Mouse (Mus musculus) forebrain, embryonic 15.5 days (tissue): ENCODE results near the gene Grip1. TPM values are rescaled to one million over a fixed set of nuclear protein-coding genes. Genes with fewer than 3 reads are reported as not detected.

Experiments
- ATAC-seq: fragments of 200-750 bp; cut with Nextera tagmentation; replicated peaks from 2 replicates; pipeline ENCODE4 v1.8.0; 2017; ENCODE audit warnings: mild to moderate bottlenecking, moderate TSS enrichment, moderate library complexity
- H3K27ac ChIP-seq: fragments of 300-500 bp; sonication (generic); replicated peaks from 2 replicates; pipeline ENCODE4 v1.5.1; 2015; ENCODE audit warnings: mild to moderate bottlenecking, inconsistent platforms
- H3K27me3 ChIP-seq: fragments of 300-500 bp; sonication (generic); 2 replicates; pipeline ENCODE4 v1.6.1; 2015; ENCODE audit warnings: inconsistent platforms
- H3K36me3 ChIP-seq: fragments of 300-500 bp; sonication (generic); 2 replicates; pipeline ENCODE4 v1.6.1; 2015; ENCODE audit warnings: mild to moderate bottlenecking, inconsistent platforms
- H3K4me1 ChIP-seq: fragments of 300-500 bp; sonication (generic); 2 replicates; pipeline ENCODE4 v1.6.1; 2015; ENCODE audit warnings: inconsistent platforms
- H3K4me2 ChIP-seq: fragments of 300-500 bp; sonication (generic); replicated peaks from 2 replicates; pipeline ENCODE4 v1.6.1; 2015; ENCODE audit warnings: mild to moderate bottlenecking, inconsistent platforms
- H3K4me3 ChIP-seq: fragments of 300-500 bp; sonication (generic); 2 replicates; pipeline ENCODE4 v1.5.1; 2015; ENCODE audit warnings: mild to moderate bottlenecking, inconsistent platforms
- H3K9ac ChIP-seq: fragments of 300-500 bp; sonication (generic); replicated peaks from 2 replicates; pipeline ENCODE4 v1.6.1; 2015; ENCODE audit warnings: mild to moderate bottlenecking, inconsistent platforms
- H3K9me3 ChIP-seq: fragments of 300-500 bp; sonication (generic); 2 replicates; pipeline ENCODE4 v1.6.1; 2016; ENCODE audit warnings: inconsistent platforms
- WGBS: fragments of 180-500 bp; shearing (Covaris S2); methylation state at CpG from one replicate; pipeline ENCODE4 v1.1.7; 2015; ENCODE audit warnings: mixed read lengths; 5-methylcytosine and 5-hydroxymethylcytosine counted together
- polyA plus RNA-seq: library from polyadenylated mRNA; unstranded; fragments of >200 nt; fragmentation: Nextera tagmentation; extraction: Ambion mirVana; gene quantifications from 2 replicates; pipeline ENCODE4 v1.2.1, GENCODE M21; 2015

Grip1 gene
- polyA plus RNA-seq, 1 experiment from 2014 or later = 19.2 TPM

- H3K9ac ChIP-seq = no peak overlapping the region
- H3K4me2 ChIP-seq = no peak overlapping the region
- ATAC-seq = peak; percentile 84
- no peaks in the 10 kb centered on the region for H3K27me3 ChIP-seq
- H3K9me3 ChIP-seq = no peaks in the 10 kb centered on the region
- peak overlapping the region; percentile 32 for H3K27ac ChIP-seq
- H3K36me3 ChIP-seq = peaks cover 4% of the 10 kb centered on the region
- no peak overlapping the region for H3K4me3 ChIP-seq
- 35% methylated on average over 2 of the region's 2 CpGs for WGBS
- peaks cover 12% of the 10 kb centered on the region for H3K4me1 ChIP-seq
Measured at GRCm38 (mm10) chr10:120044714-120045234, 591.1 kb downstream of the Grip1 start.

GRCm38 (mm10) chr10:120060579-120061237, 607.1 kb downstream of the Grip1 start:
- no peak overlapping the region for H3K4me2 ChIP-seq
- H3K27me3 ChIP-seq = no peaks in the 10 kb centered on the region
- peaks cover 3% of the 10 kb centered on the region; the same call in 1 of the 2 replicates for H3K36me3 ChIP-seq
- no peak overlapping the region for H3K4me3 ChIP-seq
- H3K9ac ChIP-seq = no peak overlapping the region
- no peaks in the 10 kb centered on the region for H3K4me1 ChIP-seq
- no peaks in the 10 kb centered on the region for H3K9me3 ChIP-seq
- WGBS = 90% methylated on average over 10 of the region's 10 CpGs
- ATAC-seq = no peak
- H3K27ac ChIP-seq = no peak overlapping the region

DNA sequence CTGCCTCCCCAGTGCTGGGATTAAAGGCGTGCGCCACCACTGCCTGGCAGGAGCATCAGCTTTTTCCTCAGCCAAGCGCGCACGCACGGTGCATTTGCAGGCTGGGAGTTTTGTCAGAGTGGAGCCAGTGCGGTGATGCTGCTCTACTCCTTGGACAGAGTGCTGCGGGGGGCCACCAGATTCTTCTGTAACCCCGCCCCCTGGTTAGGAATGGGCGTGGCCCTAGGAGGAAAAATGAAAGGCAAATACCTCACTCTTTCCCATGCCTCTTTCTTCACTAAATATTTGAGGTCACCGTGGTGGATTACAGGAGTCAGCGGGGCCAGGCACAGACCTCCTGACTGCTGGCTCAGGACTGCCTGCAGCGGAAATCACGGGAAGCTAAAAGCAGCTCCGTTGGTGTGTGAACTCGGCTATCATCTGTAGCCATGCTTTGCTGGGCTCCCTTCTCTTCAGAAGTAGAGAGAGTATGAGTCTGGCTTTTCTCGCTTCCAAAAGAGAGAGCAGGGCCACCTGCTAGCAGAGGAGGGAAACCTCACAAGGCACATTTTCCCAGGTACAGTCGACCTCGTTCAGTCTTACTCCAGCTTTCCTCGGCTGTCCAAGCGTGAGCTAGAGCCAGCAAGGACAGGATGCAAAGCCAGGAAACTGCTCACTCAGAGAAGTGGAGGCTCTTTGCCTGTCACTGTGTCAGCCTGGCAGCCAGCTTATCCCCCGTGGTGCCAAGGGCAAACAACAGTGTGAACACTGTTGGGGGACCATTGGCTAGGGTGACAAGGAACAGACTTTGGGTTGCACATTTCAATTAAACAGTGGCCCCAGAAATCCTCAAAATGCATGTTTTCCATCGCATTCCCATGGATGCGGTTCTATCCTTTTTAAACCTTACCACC, 607.9 kb downstream of the Grip1 start:
- H3K4me1 ChIP-seq = no peaks in the 10 kb centered on the region
- WGBS = 88% methylated on average over 24 of the region's 24 CpGs
- no peak for ATAC-seq
- H3K4me3 ChIP-seq = no peak overlapping the region
- H3K4me2 ChIP-seq = no peak overlapping the region
- no peak overlapping the region for H3K9ac ChIP-seq
- H3K36me3 ChIP-seq = no peaks in the 10 kb centered on the region
- H3K9me3 ChIP-seq = no peaks in the 10 kb centered on the region
- no peaks in the 10 kb centered on the region for H3K27me3 ChIP-seq
- no peak overlapping the region for H3K27ac ChIP-seq

GRCm38 (mm10) chr10:120064424-120064823, 610.8 kb downstream of the Grip1 start:
- Histone ChIP-seq H3K27ac (no peak overlapping the region), H3K27me3 (no peaks in the 10 kb centered on the region), H3K9me3 (no peaks in the 10 kb centered on the region), H3K9ac (no peak overlapping the region), H3K4me1 (no peaks in the 10 kb centered on the region), H3K4me3 (no peak overlapping the region), H3K36me3 (no peaks in the 10 kb centered on the region), H3K4me2 (no peak overlapping the region)
- 27% methylated on average over 5 of the region's 5 CpGs for WGBS
- ATAC-seq = no peak

DNA sequence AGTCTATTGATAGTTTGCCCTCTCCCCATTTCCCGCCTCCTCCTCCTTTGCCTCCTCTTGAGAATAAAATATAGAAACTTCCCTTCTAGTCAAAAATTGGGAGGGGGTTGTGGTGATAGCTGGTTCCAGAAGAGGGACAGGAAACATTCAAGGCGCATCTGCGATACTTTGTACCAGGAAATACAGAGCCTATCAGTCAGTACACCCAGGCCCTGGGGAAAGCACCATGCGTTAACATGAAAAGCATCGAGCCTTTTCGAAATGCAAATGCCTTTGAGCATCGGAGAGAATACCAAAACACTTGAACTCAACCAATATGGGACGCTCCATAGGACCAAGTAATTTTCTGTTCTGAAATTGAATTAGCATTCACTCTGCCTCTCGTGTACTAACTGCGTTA, 612.7 kb downstream of the Grip1 start:
- 81% methylated on average over 10 of the region's 10 CpGs for WGBS
- no peak for ATAC-seq
- no peaks in the 10 kb centered on the region for H3K9me3 ChIP-seq
- H3K27me3 ChIP-seq = no peaks in the 10 kb centered on the region
- H3K4me2 ChIP-seq = no peak overlapping the region
- H3K27ac ChIP-seq = no peak overlapping the region
- no peaks in the 10 kb centered on the region for H3K4me1 ChIP-seq
- no peak overlapping the region for H3K4me3 ChIP-seq
- no peaks in the 10 kb centered on the region for H3K36me3 ChIP-seq
- no peak overlapping the region for H3K9ac ChIP-seq

DNA sequence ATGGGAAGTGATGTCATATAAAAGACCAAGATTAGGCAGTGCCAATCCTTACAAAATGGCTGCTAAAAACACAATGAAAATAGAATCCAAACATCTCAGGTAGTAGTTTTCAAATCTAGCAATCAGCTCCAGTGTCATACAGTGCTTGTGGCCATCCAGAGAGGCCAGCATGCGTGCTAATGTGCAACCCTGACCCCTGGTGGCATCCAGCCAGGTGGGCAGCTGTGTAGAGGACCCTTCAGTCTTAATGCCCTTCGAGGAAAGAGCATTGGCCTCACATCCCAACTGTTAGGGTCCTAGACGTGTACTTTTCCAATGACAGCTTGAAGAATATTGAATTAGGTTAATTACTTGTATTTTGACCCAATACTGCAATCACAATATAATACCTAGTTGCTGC, 624.2 kb downstream of the Grip1 start:
- Histone ChIP-seq H3K9me3 (no peaks in the 10 kb centered on the region), H3K27ac (no peak overlapping the region), H3K4me3 (no peak overlapping the region), H3K4me1 (no peaks in the 10 kb centered on the region), H3K27me3 (no peaks in the 10 kb centered on the region), H3K36me3 (peaks cover 27% of the 10 kb centered on the region), H3K9ac (no peak overlapping the region), H3K4me2 (no peak overlapping the region)
- 74% methylated on average over 3 of the region's 3 CpGs for WGBS
- ATAC-seq = no peak

DNA sequence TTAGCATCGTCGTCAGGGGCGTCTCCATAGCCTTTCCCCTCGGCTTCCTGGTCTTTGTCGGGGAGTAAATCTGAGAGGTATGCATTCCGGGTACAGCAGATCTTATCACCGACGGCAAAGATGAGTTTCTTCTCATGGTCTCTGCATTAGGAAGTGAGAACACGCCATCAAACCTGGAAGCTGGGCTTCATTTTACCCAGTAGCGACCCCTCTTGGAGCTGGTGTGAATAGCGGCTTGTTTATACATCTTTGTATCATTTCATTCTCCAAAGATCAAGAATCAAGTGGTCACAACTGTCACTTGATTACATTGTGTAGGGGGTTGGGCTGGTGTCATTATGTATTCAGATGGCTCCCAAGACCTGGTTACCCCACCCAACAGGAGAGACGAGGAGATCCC, 638.9 kb downstream of the Grip1 start:
- WGBS = 89% methylated on average over 12 of the region's 12 CpGs
- no peak overlapping the region for H3K9ac ChIP-seq
- no peaks in the 10 kb centered on the region for H3K4me1 ChIP-seq
- no peaks in the 10 kb centered on the region for H3K9me3 ChIP-seq
- peaks cover 9% of the 10 kb centered on the region; the same call in 1 of the 2 replicates for H3K36me3 ChIP-seq
- no peaks in the 10 kb centered on the region for H3K27me3 ChIP-seq
- H3K4me2 ChIP-seq = no peak overlapping the region
- H3K4me3 ChIP-seq = no peak overlapping the region
- ATAC-seq = no peak
- no peak overlapping the region for H3K27ac ChIP-seq

DNA sequence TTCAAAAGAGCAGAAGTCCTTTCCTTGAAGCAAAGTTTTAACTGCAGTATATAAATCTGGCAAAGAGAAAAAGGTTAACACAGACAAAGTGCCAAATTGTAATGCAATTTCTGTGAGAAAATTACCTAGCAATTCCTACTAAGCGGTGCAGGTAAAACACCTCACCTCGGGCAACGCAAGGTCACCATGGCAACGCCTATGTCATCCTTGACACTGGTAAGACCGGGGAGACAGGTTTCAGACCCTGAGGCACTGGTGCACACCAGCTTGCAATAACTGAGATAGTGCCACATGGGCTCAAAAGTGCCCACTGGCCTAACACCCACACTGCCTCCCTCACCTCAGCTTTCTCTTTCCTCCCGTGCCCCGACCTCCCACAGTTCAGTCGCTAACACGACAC, 641.5 kb downstream of the Grip1 start:
- Histone ChIP-seq H3K9ac (no peak overlapping the region), H3K27ac (no peak overlapping the region), H3K4me2 (no peak overlapping the region), H3K9me3 (no peaks in the 10 kb centered on the region), H3K36me3 (peaks cover 6% of the 10 kb centered on the region; the same call in 1 of the 2 replicates), H3K27me3 (no peaks in the 10 kb centered on the region), H3K4me3 (no peak overlapping the region), H3K4me1 (no peaks in the 10 kb centered on the region)
- ATAC-seq = no peak
- 96% methylated on average over 9 of the region's 9 CpGs for WGBS

DNA sequence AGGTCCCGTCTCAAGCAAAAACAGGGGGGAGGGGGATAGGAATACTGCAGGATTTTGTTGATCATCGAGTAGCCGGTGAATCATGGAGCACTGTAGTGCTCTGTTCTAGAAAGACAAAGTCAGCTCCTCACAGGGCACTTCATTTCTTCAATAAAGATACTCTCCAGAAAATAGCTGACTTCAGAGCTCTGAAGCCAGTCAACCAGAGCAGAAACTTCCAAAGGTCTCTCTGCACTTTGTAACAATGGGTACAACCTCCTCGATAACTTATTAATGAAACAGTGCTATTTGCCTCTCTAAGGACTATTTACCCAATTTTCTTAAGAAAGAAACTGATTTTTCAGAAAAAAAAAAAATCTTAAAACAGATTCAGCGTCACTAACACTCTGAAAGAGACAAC, 642.1 kb downstream of the Grip1 start:
- Histone ChIP-seq H3K4me2 (no peak overlapping the region), H3K9me3 (no peaks in the 10 kb centered on the region), H3K27me3 (no peaks in the 10 kb centered on the region), H3K9ac (no peak overlapping the region), H3K27ac (no peak overlapping the region), H3K4me1 (no peaks in the 10 kb centered on the region), H3K4me3 (no peak overlapping the region), H3K36me3 (peaks cover 6% of the 10 kb centered on the region; the same call in 1 of the 2 replicates)
- 95% methylated on average over 5 of the region's 5 CpGs for WGBS
- ATAC-seq = no peak

- peaks cover 6% of the 10 kb centered on the region; the same call in 1 of the 2 replicates for H3K36me3 ChIP-seq
- H3K4me2 ChIP-seq = no peak overlapping the region
- ATAC-seq = no peak
- H3K27me3 ChIP-seq = no peaks in the 10 kb centered on the region
- H3K9me3 ChIP-seq = no peaks in the 10 kb centered on the region
- no peaks in the 10 kb centered on the region for H3K4me1 ChIP-seq
- no peak overlapping the region for H3K4me3 ChIP-seq
- no peak overlapping the region for H3K9ac ChIP-seq
- 90% methylated on average over 5 of the region's 5 CpGs for WGBS
- H3K27ac ChIP-seq = no peak overlapping the region
Measured at GRCm38 (mm10) chr10:120097564-120097963, 643.9 kb downstream of the Grip1 start.

DNA sequence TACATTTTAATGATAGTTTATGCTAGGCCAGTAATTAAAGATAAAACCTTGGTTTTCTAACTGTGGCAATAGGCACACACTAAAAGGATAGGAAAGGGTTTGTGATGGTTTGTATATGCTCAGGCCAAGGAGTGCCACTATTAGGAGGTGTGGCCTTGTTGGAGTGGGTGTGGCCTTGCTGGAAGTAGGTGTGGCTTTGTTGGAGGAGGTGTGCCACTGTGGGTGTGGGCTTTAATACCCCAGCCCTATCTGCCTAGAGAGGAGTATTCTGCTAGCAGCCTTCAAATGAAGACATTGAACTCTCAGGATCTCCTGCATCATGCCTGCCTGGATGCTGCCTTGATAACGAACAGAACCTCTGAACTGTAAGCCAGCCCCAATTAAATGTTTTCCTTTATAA, 647.2 kb downstream of the Grip1 start:
- H3K4me3 ChIP-seq = no peak overlapping the region
- 89% methylated on average over 1 of the region's 1 CpGs for WGBS
- ATAC-seq = no peak
- no peak overlapping the region for H3K4me2 ChIP-seq
- no peaks in the 10 kb centered on the region for H3K4me1 ChIP-seq
- H3K9ac ChIP-seq = no peak overlapping the region
- H3K27me3 ChIP-seq = no peaks in the 10 kb centered on the region
- H3K27ac ChIP-seq = no peak overlapping the region
- no peaks in the 10 kb centered on the region; the same call in 1 of the 2 replicates for H3K36me3 ChIP-seq
- H3K9me3 ChIP-seq = no peaks in the 10 kb centered on the region

DNA sequence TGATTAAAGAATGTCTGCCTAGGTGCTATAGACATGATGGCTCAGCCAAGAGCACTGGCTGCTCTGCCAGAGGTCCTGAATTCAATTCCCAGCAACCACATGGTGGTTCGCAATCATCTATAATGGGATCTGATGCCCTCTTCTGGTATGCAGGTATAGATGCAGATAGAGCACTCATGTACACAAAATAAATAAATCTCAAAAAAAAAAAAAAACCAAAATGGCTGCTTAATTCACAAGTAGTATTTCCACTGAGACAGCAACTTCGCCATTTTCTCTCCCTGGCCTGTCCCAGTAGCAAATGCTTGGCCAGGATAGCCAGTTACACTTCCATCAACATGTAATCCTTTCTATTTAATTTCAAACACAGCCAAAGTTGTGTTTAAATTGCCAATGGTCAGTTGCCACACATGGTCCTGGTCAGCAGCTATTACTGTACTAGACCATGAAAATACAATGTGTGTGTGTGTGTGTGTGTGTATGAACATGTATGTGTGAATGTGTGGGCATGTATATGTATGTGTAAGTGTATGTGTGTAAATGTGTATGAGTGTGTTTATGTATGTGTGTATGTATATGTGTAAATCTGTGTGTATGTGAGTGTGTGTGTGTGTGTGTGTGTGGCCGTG, 658.2 kb downstream of the Grip1 start:
- Histone ChIP-seq H3K27ac (no peak overlapping the region), H3K4me1 (peaks cover 11% of the 10 kb centered on the region; the same call in 1 of the 2 replicates), H3K4me2 (peak overlapping the region; percentile 90), H3K4me3 (peak overlapping the region; percentile 84), H3K9ac (peak overlapping the region; percentile 70; the same call in 1 of the 2 replicates), H3K9me3 (no peaks in the 10 kb centered on the region), H3K36me3 (no peaks in the 10 kb centered on the region), H3K27me3 (no peaks in the 10 kb centered on the region)
- 72% methylated on average over 3 of the region's 3 CpGs for WGBS
- no peak for ATAC-seq
